Mouse (Mus musculus) ES-Bruce4 (cell line): ENCODE results near the gene Rabggta.

ENCODE experiments used
- CTCF ChIP-seq: IDR thresholded peaks from one replicate; pipeline ENCODE4 v1.8.1; 2011; ENCODE audit warnings: low read depth, low read length
- EP300 ChIP-seq: IDR thresholded peaks from 2 replicates; pipeline ENCODE4 v1.6.1; 2011; ENCODE audit warnings: low read depth, low read length; ENCODE audit not compliant: insufficient read depth
- POLR2A ChIP-seq: IDR thresholded peaks from one replicate; pipeline ENCODE4 v1.8.1; 2011; ENCODE audit warnings: low read length; ENCODE audit not compliant: insufficient read depth

DNA sequence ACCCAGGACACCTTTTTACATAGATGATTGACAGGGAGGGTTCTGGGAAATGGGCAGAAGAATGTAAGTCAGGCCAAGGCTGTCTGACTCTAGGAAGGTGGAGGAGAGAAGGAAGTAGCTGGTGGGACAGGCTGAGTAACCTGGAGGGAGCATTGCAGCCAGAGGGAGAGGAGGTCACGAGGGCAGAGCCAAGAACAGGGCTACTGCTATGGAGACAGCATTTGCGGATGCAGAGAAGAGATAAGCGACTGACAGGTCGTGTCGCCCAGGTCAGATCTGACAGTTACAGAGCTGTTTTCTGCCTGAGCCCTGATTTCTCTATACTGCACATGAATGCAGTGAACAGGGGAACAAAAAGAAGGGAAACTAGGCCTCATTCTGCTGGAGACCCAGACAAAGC, 14.7 kb downstream of the Rabggta start:
- no peak for TF ChIP-seq CTCF
- no peak for TF ChIP-seq POLR2A
- TF ChIP-seq EP300: no peak
